Mouse (Mus musculus) heart, embryonic 16.5 days (tissue): Measurements from ENCODE around the gene Erg. TPM values are rescaled to one million over a fixed set of nuclear protein-coding genes. Genes with fewer than 3 reads are reported as not detected.

Source experiments
- ATAC-seq: fragments of 200-750 bp; cut with Nextera tagmentation; replicated peaks from 2 replicates; pipeline ENCODE4 v1.8.0; 2017; ENCODE audit warnings: moderate number of reproducible peaks; ENCODE audit not compliant: insufficient read depth, low FRiP score; ENCODE audit errors: extremely low read depth
- H3K27ac ChIP-seq: fragments of 300-500 bp; sonication (generic); 2 replicates; pipeline ENCODE4 v1.5.1; 2014; ENCODE audit warnings: mild to moderate bottlenecking, low read length, control low read depth, moderate library complexity
- H3K27me3 ChIP-seq: fragments of 300-500 bp; sonication (generic); 2 replicates; pipeline ENCODE4 v1.6.1; 2014; ENCODE audit warnings: low read length, mixed read lengths; ENCODE audit not compliant: control insufficient read depth, insufficient read depth
- H3K36me3 ChIP-seq: fragments of 300-500 bp; sonication (generic); 2 replicates; pipeline ENCODE4 v1.6.1; 2014; ENCODE audit not compliant: control insufficient read depth, insufficient read depth
- H3K4me1 ChIP-seq: fragments of 300-500 bp; sonication (generic); 2 replicates; pipeline ENCODE4 v1.6.1; 2014; ENCODE audit warnings: low read length, mixed read lengths; ENCODE audit not compliant: control insufficient read depth, insufficient read depth
- H3K4me2 ChIP-seq: fragments of 300-500 bp; sonication (generic); 2 replicates; pipeline ENCODE4 v1.6.1; 2014; ENCODE audit warnings: low read depth, mild to moderate bottlenecking, control low read depth, low read length
- H3K4me3 ChIP-seq: fragments of 300-500 bp; sonication (generic); 2 replicates; pipeline ENCODE4 v1.5.1; 2014; ENCODE audit warnings: mild to moderate bottlenecking, control low read depth, low read length
- H3K9ac ChIP-seq: fragments of 300-500 bp; sonication (generic); 2 replicates; pipeline ENCODE4 v1.6.1; 2014; ENCODE audit warnings: low read length, control low read depth
- H3K9me3 ChIP-seq: fragments of 300-500 bp; sonication (generic); replicated peaks from 2 replicates; pipeline ENCODE4 v1.6.1; 2016; ENCODE audit warnings: low read length; ENCODE audit not compliant: control insufficient read depth
- WGBS: fragments of 180-500 bp; shearing (Covaris S2); extraction: QIAGEN DNeasy Blood & Tissue Kit; methylation state at CpG from one replicate; pipeline ENCODE4 v1.1.7; 2014; 5-methylcytosine and 5-hydroxymethylcytosine counted together
- polyA plus RNA-seq: library from polyadenylated mRNA; unstranded; fragments of >200 nt; fragmentation: Nextera tagmentation; extraction: Ambion mirVana; gene quantifications from 2 replicates; pipeline ENCODE4 v1.2.1, GENCODE M21; 2015

The Erg gene
- polyA plus RNA-seq, 1 experiment from 2014 or later: 6.8 TPM

DNA sequence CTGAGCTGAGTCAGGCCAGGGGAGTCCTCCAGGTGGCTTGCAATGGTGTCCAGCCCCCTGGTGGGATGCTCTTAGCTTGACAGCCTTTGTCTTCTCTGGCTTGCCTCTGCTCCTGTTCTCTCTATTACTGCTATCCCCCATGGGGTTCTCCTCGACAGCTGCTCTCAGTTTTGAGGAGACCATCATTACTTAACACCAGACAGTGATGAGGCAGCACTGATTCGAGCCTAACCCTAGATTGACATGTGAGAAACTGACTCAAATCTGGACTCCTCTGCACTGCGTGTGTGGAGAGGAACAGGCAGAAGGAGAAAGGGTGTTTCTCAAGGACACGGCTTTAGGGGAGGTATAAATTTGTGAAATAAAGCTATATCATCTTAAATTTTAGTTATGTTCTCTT, 150.3 kb downstream of the Erg start:
- Histone ChIP-seq H3K9ac (no peak overlapping the region; the same call in 1 of the 2 replicates), H3K4me1 (peaks cover 46% of the 10 kb centered on the region), H3K27ac (no peak overlapping the region), H3K4me2 (no peak overlapping the region), H3K4me3 (no peak overlapping the region), H3K36me3 (no peaks in the 10 kb centered on the region), H3K9me3 (no peaks in the 10 kb centered on the region), H3K27me3 (no peaks in the 10 kb centered on the region)
- ATAC-seq: no peak
- 67% methylated on average over 4 of the region's 4 CpGs for WGBS

DNA sequence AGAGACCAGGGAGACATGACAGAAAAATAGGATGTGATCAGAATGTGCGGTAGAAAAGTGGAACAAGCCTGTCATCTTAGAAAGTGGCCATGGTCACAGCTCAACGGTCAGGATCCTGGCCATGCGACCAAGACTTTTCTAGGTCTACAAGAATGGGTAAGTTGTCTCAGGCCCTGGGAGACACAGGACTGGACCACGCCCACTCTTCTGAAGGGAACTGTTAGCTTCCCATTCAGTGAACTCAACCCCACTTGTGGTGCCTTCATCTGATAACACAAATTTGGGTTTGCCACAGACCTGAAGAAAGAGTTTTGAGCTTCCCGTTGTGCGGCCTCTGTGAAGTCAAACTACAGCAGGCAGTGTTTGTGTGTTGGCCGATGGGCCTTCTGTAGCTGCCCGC, 152.0 kb downstream of the Erg start:
- Histone ChIP-seq H3K4me2 (no peak overlapping the region), H3K9me3 (no peaks in the 10 kb centered on the region), H3K36me3 (no peaks in the 10 kb centered on the region), H3K4me1 (peaks cover 30% of the 10 kb centered on the region), H3K27ac (no peak overlapping the region), H3K4me3 (no peak overlapping the region), H3K27me3 (no peaks in the 10 kb centered on the region), H3K9ac (no peak overlapping the region)
- ATAC-seq: no peak
- 85% methylated on average over 8 of the region's 8 CpGs for WGBS

DNA sequence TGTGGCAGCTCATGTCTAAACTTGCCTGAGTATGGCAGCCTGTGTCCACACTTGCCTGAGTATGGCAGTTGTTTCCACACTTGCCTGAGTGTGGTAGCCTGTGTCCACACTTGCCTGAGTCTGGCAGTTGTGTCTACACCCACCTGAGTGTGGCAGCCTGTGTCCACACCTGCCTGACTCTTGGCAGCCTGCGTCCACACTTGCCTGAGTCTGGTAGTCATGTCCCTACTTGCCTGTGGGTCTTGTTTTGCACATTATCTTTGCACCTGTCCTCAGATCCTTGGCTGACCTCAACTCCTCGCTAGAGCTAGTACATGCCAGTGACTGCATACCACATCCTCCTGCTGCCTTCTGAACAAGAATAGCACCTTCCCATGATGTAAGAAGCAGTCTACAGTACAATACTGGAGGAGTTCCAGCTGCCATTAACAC, 153.8 kb downstream of the Erg start:
- Histone ChIP-seq H3K9me3 (no peaks in the 10 kb centered on the region), H3K4me1 (peaks cover 19% of the 10 kb centered on the region), H3K4me2 (no peak overlapping the region), H3K27me3 (no peaks in the 10 kb centered on the region), H3K9ac (no peak overlapping the region), H3K27ac (peak overlapping the region; percentile 74), H3K4me3 (no peak overlapping the region), H3K36me3 (no peaks in the 10 kb centered on the region)
- WGBS: 38% methylated on average over 2 of the region's 2 CpGs
- peak; percentile 61 for ATAC-seq

DNA sequence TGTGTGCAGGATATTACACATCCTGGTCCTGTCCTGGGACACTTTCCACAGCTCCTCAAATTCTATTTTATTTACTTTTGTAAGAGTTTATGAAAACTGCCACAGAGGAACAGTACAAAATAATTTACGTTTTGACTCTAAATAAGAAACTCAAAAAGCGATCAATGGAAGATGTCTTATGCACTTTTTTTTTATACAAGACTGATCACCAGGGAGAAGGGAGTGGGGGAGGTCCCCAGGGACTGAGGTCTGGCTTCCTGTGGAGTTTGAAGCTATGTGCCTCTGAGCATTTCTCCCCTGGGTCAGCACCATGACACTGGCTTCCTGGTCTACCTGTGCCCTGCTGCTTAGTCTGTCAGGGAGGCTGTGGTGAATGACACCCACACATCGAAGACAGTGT, 156.5 kb downstream of the Erg start:
- H3K36me3 ChIP-seq: no peaks in the 10 kb centered on the region
- no peak overlapping the region for H3K4me3 ChIP-seq
- no peak overlapping the region for H3K27ac ChIP-seq
- no peak overlapping the region for H3K9ac ChIP-seq
- peaks cover 15% of the 10 kb centered on the region for H3K4me1 ChIP-seq
- 90% methylated on average over 3 of the region's 3 CpGs for WGBS
- no peaks in the 10 kb centered on the region for H3K27me3 ChIP-seq
- H3K4me2 ChIP-seq: no peak overlapping the region
- H3K9me3 ChIP-seq: no peaks in the 10 kb centered on the region
- no peak for ATAC-seq

DNA sequence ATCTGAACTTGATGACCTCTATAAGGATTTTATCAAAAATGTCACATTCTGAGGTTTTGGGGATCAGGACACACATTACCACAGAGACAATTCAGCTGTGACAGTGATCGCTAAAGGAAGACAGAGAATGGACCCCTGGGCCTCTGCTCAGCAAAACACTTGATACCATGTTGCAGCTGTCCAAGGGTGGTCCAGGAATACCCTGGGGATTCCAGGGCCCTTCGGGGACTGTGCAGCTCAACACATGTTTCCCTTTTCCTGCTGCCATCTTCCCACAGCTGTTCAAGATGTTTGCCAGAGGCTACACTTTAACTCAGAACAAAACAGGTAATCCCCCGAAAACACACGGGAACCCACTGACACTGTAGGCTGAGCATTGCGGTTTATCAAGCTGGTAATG, 158.2 kb downstream of the Erg start:
- H3K27me3 ChIP-seq: no peaks in the 10 kb centered on the region
- no peak overlapping the region for H3K27ac ChIP-seq
- no peaks in the 10 kb centered on the region for H3K9me3 ChIP-seq
- 84% methylated on average over 5 of the region's 5 CpGs for WGBS
- no peaks in the 10 kb centered on the region for H3K36me3 ChIP-seq
- no peak for ATAC-seq
- H3K4me1 ChIP-seq: peaks cover 12% of the 10 kb centered on the region
- H3K4me3 ChIP-seq: no peak overlapping the region
- H3K9ac ChIP-seq: no peak overlapping the region
- no peak overlapping the region for H3K4me2 ChIP-seq

DNA sequence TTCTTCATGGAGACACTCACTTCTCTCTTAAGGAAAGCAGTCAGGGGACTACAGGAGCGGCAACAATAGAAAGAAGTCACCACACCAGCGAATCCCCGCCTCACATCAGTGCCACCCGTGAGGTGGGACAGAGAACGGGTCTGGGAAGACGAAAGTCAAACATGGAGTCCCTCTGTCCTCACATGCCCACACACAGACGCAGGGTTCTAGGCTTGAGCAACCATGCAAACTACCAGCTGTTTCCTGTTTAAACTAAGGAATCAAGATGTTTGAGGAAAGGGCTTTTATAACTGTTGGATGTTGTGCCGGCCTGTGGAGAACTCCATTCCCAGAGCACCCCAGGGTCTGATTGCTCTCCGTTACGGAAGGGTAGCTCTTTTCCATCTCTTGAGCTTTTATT, 158.9 kb downstream of the Erg start:
- no peak for ATAC-seq
- Histone ChIP-seq H3K9me3 (no peaks in the 10 kb centered on the region), H3K27ac (no peak overlapping the region), H3K36me3 (no peaks in the 10 kb centered on the region), H3K4me3 (no peak overlapping the region), H3K4me2 (no peak overlapping the region), H3K4me1 (peaks cover 8% of the 10 kb centered on the region), H3K27me3 (no peaks in the 10 kb centered on the region), H3K9ac (no peak overlapping the region)
- WGBS: 86% methylated on average over 10 of the region's 10 CpGs

DNA sequence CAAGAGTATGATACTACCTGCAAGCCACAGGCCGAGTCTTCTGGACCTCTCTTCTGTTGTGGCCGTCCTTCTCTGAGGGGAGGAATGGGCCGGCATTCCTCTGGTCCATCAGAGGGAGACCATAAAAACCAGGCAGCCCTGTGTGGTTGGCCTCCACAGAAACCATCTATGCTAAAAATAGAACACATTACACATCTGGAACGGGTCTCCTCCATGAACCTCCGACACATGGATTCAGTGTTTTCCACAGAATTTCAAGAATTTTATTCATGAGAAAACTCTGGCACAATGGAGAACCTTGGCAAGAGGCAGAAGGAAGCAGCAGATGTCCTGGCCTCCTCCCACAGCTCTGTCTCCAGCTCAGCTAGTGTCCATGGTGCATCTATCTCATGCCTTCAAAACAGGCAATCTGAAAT, 163.7 kb downstream of the Erg start:
- ATAC-seq: no peak
- H3K36me3 ChIP-seq: no peaks in the 10 kb centered on the region
- H3K4me3 ChIP-seq: no peak overlapping the region
- no peaks in the 10 kb centered on the region for H3K27me3 ChIP-seq
- no peaks in the 10 kb centered on the region for H3K9me3 ChIP-seq
- no peak overlapping the region for H3K9ac ChIP-seq
- H3K4me2 ChIP-seq: no peak overlapping the region
- WGBS: 26% methylated on average over 5 of the region's 5 CpGs
- H3K4me1 ChIP-seq: peaks cover 6% of the 10 kb centered on the region
- H3K27ac ChIP-seq: no peak overlapping the region

DNA sequence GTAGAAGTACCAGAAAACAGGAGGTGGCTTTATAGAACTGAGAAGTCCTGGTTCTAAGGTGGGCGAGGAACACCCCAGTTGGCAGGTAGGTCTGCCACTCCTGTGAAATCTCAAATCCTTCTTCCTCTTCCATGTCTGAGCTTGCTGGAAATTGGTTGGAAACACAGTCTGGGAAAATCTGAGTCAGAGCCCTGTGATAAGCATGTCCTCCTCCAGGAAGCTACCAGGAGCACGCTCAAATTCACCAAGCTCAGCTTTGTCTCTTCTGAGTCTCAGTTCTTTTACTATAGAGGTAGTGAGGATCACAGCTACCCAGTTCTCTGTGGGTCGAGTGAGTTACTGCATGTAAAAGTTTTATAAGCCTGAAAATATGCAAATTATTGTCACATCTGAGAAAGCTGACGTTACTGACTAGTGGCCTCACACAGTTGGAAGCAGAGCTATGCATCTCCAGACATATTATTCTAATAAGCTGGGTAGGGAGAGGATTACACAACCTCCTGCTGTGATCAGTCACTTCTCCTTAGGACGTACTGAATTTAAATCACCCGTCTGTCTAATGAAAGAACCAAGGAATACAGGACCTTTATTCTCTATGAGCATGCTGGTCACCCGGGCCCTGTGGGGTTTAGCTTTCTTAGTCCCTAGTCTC, 165.0 kb downstream of the Erg start:
- Histone ChIP-seq H3K27ac (no peak overlapping the region), H3K4me1 (peaks cover 6% of the 10 kb centered on the region), H3K4me3 (no peak overlapping the region), H3K27me3 (no peaks in the 10 kb centered on the region), H3K9me3 (no peaks in the 10 kb centered on the region), H3K4me2 (no peak overlapping the region), H3K36me3 (no peaks in the 10 kb centered on the region), H3K9ac (no peak overlapping the region)
- ATAC-seq: no peak
- WGBS: 67% methylated on average over 7 of the region's 7 CpGs

DNA sequence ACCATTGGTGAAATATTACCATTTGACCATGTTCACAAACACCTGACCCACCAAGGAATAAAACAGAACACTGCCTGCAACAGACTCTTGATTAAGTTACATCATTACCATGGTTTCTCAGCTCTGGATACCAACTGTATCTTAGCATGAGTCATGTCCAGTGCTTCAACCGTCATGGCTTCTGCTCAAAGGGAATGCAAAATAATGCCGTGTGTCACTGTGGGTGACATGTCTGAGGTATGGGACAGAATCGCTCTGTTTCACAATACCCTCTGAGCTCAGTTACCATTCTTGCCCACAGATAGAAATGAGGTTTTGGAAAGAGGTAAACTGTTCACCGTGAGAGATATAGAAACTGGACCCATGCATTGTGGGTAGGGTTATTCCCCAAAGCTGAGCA, 170.5 kb downstream of the Erg start:
- Histone ChIP-seq H3K36me3 (no peaks in the 10 kb centered on the region), H3K4me3 (no peak overlapping the region), H3K27ac (no peak overlapping the region), H3K4me1 (no peaks in the 10 kb centered on the region), H3K27me3 (no peaks in the 10 kb centered on the region), H3K4me2 (no peak overlapping the region), H3K9ac (no peak overlapping the region), H3K9me3 (no peaks in the 10 kb centered on the region)
- ATAC-seq: no peak
- WGBS: 77% methylated on average over 4 of the region's 4 CpGs
